Mouse (Mus musculus): ENCODE measurements at regions not wholly inside any gene's neighbourhood (a gene's known extent, or its start where the extent isn't known, plus 50 kb on each side); places are given as distances from the start of the nearest gene placed in this dataset.

- 57% methylated on average over 8 of the region's 8 CpGs for WGBS
- no peak overlapping the region for H3K27ac ChIP-seq (ENCODE audit: insufficient read depth, low read depth, low read length)
- TF ChIP-seq POLR2A (IDR thresholded peaks at IDR 0.05; ENCODE audit: low read depth, low read length): no peak
- TF ChIP-seq CTCF (conservative IDR thresholded peaks at IDR 0.05; ENCODE audit: insufficient read depth, insufficient read length, low read depth, low read length): no peak
- no peak overlapping the region for H3K4me3 ChIP-seq (ENCODE audit: insufficient read depth, low read depth, low read length)
- H3K27me3 ChIP-seq (replicated peaks; ENCODE audit: control insufficient read depth, insufficient read depth, low read length): no peaks in the 10 kb centered on the region
- no peak for DNase-seq
- H3K4me1 ChIP-seq (ENCODE audit: control insufficient read depth, insufficient read depth, low read length): no peaks in the 10 kb centered on the region
- H3K36me3 ChIP-seq (ENCODE audit: control insufficient read depth, insufficient read depth, low read length): no peaks in the 10 kb centered on the region
Observed at GRCm38 (mm10) chr15:54071732-54072131, 187.0 kb downstream of the Gm7489 start.

- no peak overlapping the region for H3K4me3 ChIP-seq (ENCODE audit: insufficient read depth, low read depth, low read length)
- TF ChIP-seq POLR2A (IDR thresholded peaks at IDR 0.05; ENCODE audit: low read depth, low read length) (no peak), CTCF (conservative IDR thresholded peaks at IDR 0.05; ENCODE audit: insufficient read depth, insufficient read length, low read depth, low read length) (no peak)
- no peak for DNase-seq
Observed at GRCm38 (mm10) chr15:54091301-54091700, 206.6 kb downstream of the Gm7489 start.

GRCm38 (mm10) chr15:54092386-54092785, 207.7 kb downstream of the Gm7489 start:
- no peaks in the 10 kb centered on the region for H3K36me3 ChIP-seq (ENCODE audit: control insufficient read depth, insufficient read depth, low read length)
- no peak for TF ChIP-seq CTCF (conservative IDR thresholded peaks at IDR 0.05; ENCODE audit: insufficient read depth, insufficient read length, low read depth, low read length)
- no peak for TF ChIP-seq POLR2A (IDR thresholded peaks at IDR 0.05; ENCODE audit: low read depth, low read length)
- 77% methylated on average over 3 of the region's 3 CpGs for WGBS

More at GRCm38 (mm10) chr15:54091301-54091700, 206.6 kb downstream of the Gm7489 start:
- Histone ChIP-seq H3K36me3 (ENCODE audit: control insufficient read depth, insufficient read depth, low read length) (no peaks in the 10 kb centered on the region), H3K27me3 (replicated peaks; ENCODE audit: control insufficient read depth, insufficient read depth, low read length) (no peaks in the 10 kb centered on the region), H3K27ac (ENCODE audit: insufficient read depth, low read depth, low read length) (no peak overlapping the region), H3K4me1 (ENCODE audit: control insufficient read depth, insufficient read depth, low read length) (no peaks in the 10 kb centered on the region)
- WGBS: 69% methylated on average over 1 of the region's 1 CpGs

GRCm38 (mm10) chr15:54097498-54097897, 212.8 kb downstream of the Gm7489 start:
- no peaks in the 10 kb centered on the region for H3K27me3 ChIP-seq (replicated peaks; ENCODE audit: control insufficient read depth, insufficient read depth, low read length)
- H3K36me3 ChIP-seq (ENCODE audit: control insufficient read depth, insufficient read depth, low read length): no peaks in the 10 kb centered on the region
- TF ChIP-seq POLR2A (IDR thresholded peaks at IDR 0.05; ENCODE audit: low read depth, low read length) (no peak), CTCF (conservative IDR thresholded peaks at IDR 0.05; ENCODE audit: insufficient read depth, insufficient read length, low read depth, low read length) (no peak)
- H3K4me3 ChIP-seq (ENCODE audit: insufficient read depth, low read depth, low read length): no peak overlapping the region
- 62% methylated on average over 2 of the region's 2 CpGs for WGBS
- no peaks in the 10 kb centered on the region for H3K4me1 ChIP-seq (ENCODE audit: control insufficient read depth, insufficient read depth, low read length)
- no peak for DNase-seq
- no peak overlapping the region for H3K27ac ChIP-seq (ENCODE audit: insufficient read depth, low read depth, low read length)

More at GRCm38 (mm10) chr15:54092386-54092785, 207.7 kb downstream of the Gm7489 start:
- no peaks in the 10 kb centered on the region for H3K4me1 ChIP-seq (ENCODE audit: control insufficient read depth, insufficient read depth, low read length)
- H3K27ac ChIP-seq (ENCODE audit: insufficient read depth, low read depth, low read length): no peak overlapping the region
- H3K27me3 ChIP-seq (replicated peaks; ENCODE audit: control insufficient read depth, insufficient read depth, low read length): no peaks in the 10 kb centered on the region
- no peak for DNase-seq
- no peak overlapping the region for H3K4me3 ChIP-seq (ENCODE audit: insufficient read depth, low read depth, low read length)

- WGBS: 74% methylated on average over 2 of the region's 2 CpGs
- Histone ChIP-seq H3K4me3 (ENCODE audit: insufficient read depth, low read depth, low read length) (no peak overlapping the region), H3K27me3 (replicated peaks; ENCODE audit: control insufficient read depth, insufficient read depth, low read length) (no peaks in the 10 kb centered on the region), H3K4me1 (ENCODE audit: control insufficient read depth, insufficient read depth, low read length) (no peaks in the 10 kb centered on the region), H3K27ac (ENCODE audit: insufficient read depth, low read depth, low read length) (no peak overlapping the region), H3K36me3 (ENCODE audit: control insufficient read depth, insufficient read depth, low read length) (no peaks in the 10 kb centered on the region)
- no peak for DNase-seq
- no peak for TF ChIP-seq CTCF (conservative IDR thresholded peaks at IDR 0.05; ENCODE audit: insufficient read depth, insufficient read length, low read depth, low read length)
- TF ChIP-seq POLR2A (IDR thresholded peaks at IDR 0.05; ENCODE audit: low read depth, low read length): no peak
Observed at GRCm38 (mm10) chr15:54112406-54112805, 227.7 kb downstream of the Gm7489 start.

- no peak for DNase-seq
- no peak overlapping the region for H3K27ac ChIP-seq (ENCODE audit: insufficient read depth, low read depth, low read length)
- H3K36me3 ChIP-seq (ENCODE audit: control insufficient read depth, insufficient read depth, low read length): no peaks in the 10 kb centered on the region
- H3K27me3 ChIP-seq (replicated peaks; ENCODE audit: control insufficient read depth, insufficient read depth, low read length): no peaks in the 10 kb centered on the region
- 63% methylated on average over 5 of the region's 5 CpGs for WGBS
- H3K4me1 ChIP-seq (ENCODE audit: control insufficient read depth, insufficient read depth, low read length): no peaks in the 10 kb centered on the region
- TF ChIP-seq CTCF (conservative IDR thresholded peaks at IDR 0.05; ENCODE audit: insufficient read depth, insufficient read length, low read depth, low read length) (no peak), POLR2A (IDR thresholded peaks at IDR 0.05; ENCODE audit: low read depth, low read length) (no peak)
- no peak overlapping the region for H3K4me3 ChIP-seq (ENCODE audit: insufficient read depth, low read depth, low read length)
Observed at GRCm38 (mm10) chr15:54114096-54114512, 229.4 kb downstream of the Gm7489 start.

GRCm38 (mm10) chr15:54117967-54118538, 233.3 kb downstream of the Gm7489 start:
- no peaks in the 10 kb centered on the region for H3K36me3 ChIP-seq (ENCODE audit: control insufficient read depth, insufficient read depth, low read length)
- H3K27ac ChIP-seq (ENCODE audit: insufficient read depth, low read depth, low read length): no peak overlapping the region
- 45% methylated on average over 5 of the region's 5 CpGs for WGBS
- H3K27me3 ChIP-seq (replicated peaks; ENCODE audit: control insufficient read depth, insufficient read depth, low read length): no peaks in the 10 kb centered on the region
- no peaks in the 10 kb centered on the region for H3K4me1 ChIP-seq (ENCODE audit: control insufficient read depth, insufficient read depth, low read length)
- TF ChIP-seq POLR2A (IDR thresholded peaks at IDR 0.05; ENCODE audit: low read depth, low read length) (no peak), CTCF (conservative IDR thresholded peaks at IDR 0.05; ENCODE audit: insufficient read depth, insufficient read length, low read depth, low read length) (no peak)
- no peak overlapping the region for H3K4me3 ChIP-seq (ENCODE audit: insufficient read depth, low read depth, low read length)
- DNase-seq: no peak
